Mouse (Mus musculus) testis, adult 2 months (tissue): Measurements from ENCODE around the gene Cdh8. TPM values are rescaled to one million over a fixed set of nuclear protein-coding genes. Genes with fewer than 3 reads are reported as not detected.

Experiments used
- H3K27ac ChIP-seq: fragments of 200-500 bp; 2 replicates; pipeline ENCODE4 v1.5.1; 2012; ENCODE audit warnings: low read depth, low read length; ENCODE audit not compliant: control insufficient read depth, insufficient read depth
- H3K27me3 ChIP-seq: fragments of 200-500 bp; 2 replicates; pipeline ENCODE4 v1.6.1; 2012; ENCODE audit warnings: mild to moderate bottlenecking, low read length, moderate library complexity; ENCODE audit not compliant: control insufficient read depth, insufficient read depth
- H3K36me3 ChIP-seq: fragments of 200-500 bp; 2 replicates; pipeline ENCODE4 v1.6.1; 2012; ENCODE audit warnings: mild to moderate bottlenecking, low read length; ENCODE audit not compliant: control insufficient read depth, insufficient read depth
- H3K4me1 ChIP-seq: fragments of 200-500 bp; 2 replicates; pipeline ENCODE4 v1.6.1; 2012; ENCODE audit warnings: low read length; ENCODE audit not compliant: control insufficient read depth, insufficient read depth
- H3K4me3 ChIP-seq: fragments of 200-500 bp; 2 replicates; pipeline ENCODE4 v1.5.1; 2012; ENCODE audit warnings: low read depth, mild to moderate bottlenecking, low read length, moderate library complexity, mixed read lengths; ENCODE audit not compliant: control insufficient read depth
- CTCF ChIP-seq: fragments of 200-500 bp; IDR thresholded peaks from 2 replicates; pipeline ENCODE4 v1.5.1; 2012; ENCODE audit warnings: low read depth, mild to moderate bottlenecking, inconsistent platforms, low read length, moderate library complexity; ENCODE audit not compliant: control insufficient read depth, insufficient read depth, insufficient replicate concordance
- POLR2A ChIP-seq: fragments of 200-500 bp; IDR thresholded peaks from 2 replicates; pipeline ENCODE4 v1.6.1; 2012; ENCODE audit warnings: low read depth, mild to moderate bottlenecking, inconsistent platforms, low read length, moderate library complexity; ENCODE audit not compliant: control insufficient read depth
- polyA plus RNA-seq: library from polyadenylated mRNA; depleted of rRNA; stranded (reverse); fragments of >200 nt; gene quantifications from 2 replicates; pipeline ENCODE4 v1.2.3, GENCODE M21; 2012

Gene Cdh8
- polyA plus RNA-seq, 1 experiment, result not detected

DNA sequence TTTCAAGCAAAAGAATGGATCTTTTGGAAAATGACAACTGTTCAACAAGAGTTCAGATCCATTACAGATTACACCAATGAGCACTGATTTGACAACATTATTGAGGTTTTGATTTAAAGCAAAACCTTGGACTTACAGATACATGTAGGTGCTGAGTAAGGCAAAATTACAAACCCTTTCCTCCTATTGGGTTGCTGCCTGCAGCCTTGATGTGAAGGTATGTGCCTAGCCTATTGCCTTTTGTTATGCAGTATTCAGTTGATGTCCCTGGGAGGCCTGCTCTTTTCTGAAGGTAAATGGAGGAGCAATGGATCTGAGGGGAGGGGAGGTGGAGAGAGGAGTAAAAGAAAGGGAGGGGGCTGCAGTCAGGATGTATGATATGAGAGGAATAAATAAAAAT is 135.9 kb downstream of the Cdh8 start:
- Histone ChIP-seq H3K27ac (no peak overlapping the region), H3K27me3 (no peaks in the 10 kb centered on the region), H3K36me3 (no peaks in the 10 kb centered on the region), H3K4me1 (no peaks in the 10 kb centered on the region), H3K4me3 (no peak overlapping the region)
- no peak for TF ChIP-seq POLR2A
- TF ChIP-seq CTCF, result no peak

DNA sequence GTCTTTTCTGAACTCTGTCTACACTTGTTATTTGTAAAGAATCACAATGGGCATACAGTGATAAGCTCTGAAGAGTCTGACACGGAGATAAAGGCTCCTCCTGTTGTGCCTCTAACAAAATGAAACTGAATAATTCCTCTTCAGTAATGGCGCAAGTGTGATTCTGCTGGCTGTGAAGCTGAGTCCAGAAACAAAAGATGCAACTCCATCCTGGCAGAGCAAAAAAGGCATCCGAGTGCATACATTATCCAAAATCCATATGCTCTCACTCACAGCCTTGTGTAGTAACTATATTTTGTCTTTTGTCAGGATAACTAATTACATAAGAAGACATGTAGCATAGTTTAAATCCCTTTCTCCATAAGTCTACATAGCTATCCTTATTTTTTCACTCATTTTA is 149.1 kb downstream of the Cdh8 start:
- TF ChIP-seq POLR2A (no peak), CTCF (no peak)
- no peak overlapping the region for H3K27ac ChIP-seq
- no peaks in the 10 kb centered on the region for H3K36me3 ChIP-seq
- no peaks in the 10 kb centered on the region for H3K4me1 ChIP-seq
- H3K27me3 ChIP-seq, result no peaks in the 10 kb centered on the region
- no peak overlapping the region for H3K4me3 ChIP-seq

DNA sequence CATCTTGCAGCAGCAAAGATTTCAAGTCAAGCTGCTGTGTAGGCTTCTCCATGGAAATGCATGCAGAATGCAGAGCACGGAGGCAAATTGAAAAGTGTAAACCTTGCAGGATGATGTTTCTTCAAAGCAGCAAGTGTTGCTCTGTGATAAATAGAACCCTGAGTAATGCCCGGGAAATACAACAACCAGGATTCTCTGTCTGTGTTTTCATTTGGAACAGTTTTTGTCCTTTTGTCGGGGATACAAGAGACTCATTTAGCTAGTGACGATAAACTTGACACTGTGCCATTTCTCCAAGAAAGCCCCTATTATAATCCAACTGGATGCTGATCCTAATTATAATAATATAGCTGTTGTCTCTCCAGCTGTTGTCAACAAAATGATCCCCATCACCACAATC is 181.9 kb downstream of the Cdh8 start:
- TF ChIP-seq POLR2A (no peak), CTCF (no peak)
- H3K36me3 ChIP-seq, result no peaks in the 10 kb centered on the region
- no peaks in the 10 kb centered on the region for H3K27me3 ChIP-seq
- no peak overlapping the region for H3K4me3 ChIP-seq
- H3K27ac ChIP-seq, result no peak overlapping the region
- no peaks in the 10 kb centered on the region for H3K4me1 ChIP-seq

DNA sequence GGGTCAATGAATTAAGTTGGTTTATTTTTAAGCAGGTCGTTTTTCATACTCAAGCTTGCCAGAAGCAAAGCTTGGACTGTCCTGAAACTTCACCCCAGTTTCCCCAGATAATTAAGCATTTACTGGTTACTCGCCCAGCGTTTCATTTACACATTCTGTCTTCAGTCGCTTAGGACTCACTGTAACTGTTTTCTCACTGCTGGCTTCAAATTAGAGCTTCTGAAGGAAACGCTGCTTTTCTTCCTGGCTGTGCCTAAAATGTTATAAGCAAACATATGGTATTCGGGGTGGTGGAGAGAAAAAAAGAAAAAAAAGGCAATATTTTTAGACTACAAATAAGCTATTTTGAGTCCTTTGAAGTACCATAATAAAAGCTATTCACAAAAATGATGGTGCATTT is 192.6 kb downstream of the Cdh8 start:
- TF ChIP-seq POLR2A (no peak), CTCF (no peak)
- no peak overlapping the region for H3K27ac ChIP-seq
- no peak overlapping the region for H3K4me3 ChIP-seq
- no peaks in the 10 kb centered on the region for H3K36me3 ChIP-seq
- no peaks in the 10 kb centered on the region for H3K4me1 ChIP-seq
- H3K27me3 ChIP-seq, result no peaks in the 10 kb centered on the region

DNA sequence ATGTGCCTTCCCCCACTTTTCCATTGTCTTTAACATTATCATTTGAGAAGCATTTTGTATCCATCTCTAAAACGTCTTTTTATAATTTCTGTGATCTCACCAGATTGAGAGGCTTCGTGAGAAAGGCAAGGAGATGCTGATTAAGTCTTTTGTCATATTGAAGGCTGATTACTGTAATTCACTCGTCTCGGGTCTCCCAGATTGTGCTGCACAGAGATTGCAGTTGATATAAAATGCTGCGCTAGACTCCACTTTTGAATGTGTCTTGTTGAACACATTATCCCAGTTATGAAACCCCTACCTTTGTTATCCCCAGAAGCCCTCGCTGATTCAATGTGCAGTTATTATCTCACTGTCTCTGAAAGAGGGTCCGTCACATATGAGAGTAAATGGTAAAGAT is 211.1 kb downstream of the Cdh8 start:
- Histone ChIP-seq H3K4me1 (no peaks in the 10 kb centered on the region), H3K27me3 (no peaks in the 10 kb centered on the region), H3K4me3 (no peak overlapping the region), H3K36me3 (no peaks in the 10 kb centered on the region), H3K27ac (no peak overlapping the region)
- TF ChIP-seq CTCF, result no peak
- no peak for TF ChIP-seq POLR2A

DNA sequence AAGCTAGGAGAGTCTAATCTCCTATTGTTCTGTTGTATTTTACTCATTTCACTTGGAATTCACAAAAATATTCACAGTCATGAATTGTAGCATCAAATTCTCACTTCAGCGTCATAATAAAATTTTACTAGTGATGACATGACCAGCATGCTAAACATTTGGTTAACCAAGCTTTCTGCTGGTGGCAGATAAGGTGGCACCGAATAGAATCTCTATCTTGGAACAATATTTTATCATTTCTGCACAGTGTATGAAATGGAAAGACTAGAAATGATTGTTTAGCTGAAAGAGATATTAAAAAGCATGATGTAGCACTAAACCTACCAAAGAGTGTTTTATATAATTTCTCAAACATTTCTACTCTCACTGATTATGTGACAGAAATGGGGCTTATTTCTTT is 225.6 kb downstream of the Cdh8 start:
- no peaks in the 10 kb centered on the region for H3K36me3 ChIP-seq
- TF ChIP-seq CTCF, result no peak
- TF ChIP-seq POLR2A, result no peak
- H3K27me3 ChIP-seq, result no peaks in the 10 kb centered on the region
- no peaks in the 10 kb centered on the region for H3K4me1 ChIP-seq
- no peak overlapping the region for H3K27ac ChIP-seq
- H3K4me3 ChIP-seq, result no peak overlapping the region

DNA sequence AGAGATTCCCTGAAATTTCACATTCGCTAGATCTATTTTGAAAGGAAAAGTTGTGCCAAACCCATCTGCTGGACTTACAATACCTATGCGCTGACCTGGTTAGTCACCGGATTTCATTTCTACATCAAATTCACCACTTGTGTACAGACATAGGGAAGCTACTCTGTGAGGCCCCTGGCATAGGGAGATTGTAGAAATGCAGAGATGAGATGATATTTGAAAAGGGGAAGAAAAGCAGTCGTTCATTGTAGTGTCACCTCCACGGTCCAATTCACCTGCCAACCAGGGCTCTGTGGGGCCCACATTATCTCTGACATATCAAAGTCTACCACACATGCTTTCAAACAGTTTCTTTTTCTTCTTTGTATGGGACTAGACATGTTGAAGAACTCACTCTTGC is 229.4 kb downstream of the Cdh8 start:
- TF ChIP-seq POLR2A (no peak), CTCF (no peak)
- Histone ChIP-seq H3K27me3 (no peaks in the 10 kb centered on the region), H3K27ac (no peak overlapping the region), H3K4me3 (no peak overlapping the region), H3K4me1 (no peaks in the 10 kb centered on the region), H3K36me3 (no peaks in the 10 kb centered on the region)

DNA sequence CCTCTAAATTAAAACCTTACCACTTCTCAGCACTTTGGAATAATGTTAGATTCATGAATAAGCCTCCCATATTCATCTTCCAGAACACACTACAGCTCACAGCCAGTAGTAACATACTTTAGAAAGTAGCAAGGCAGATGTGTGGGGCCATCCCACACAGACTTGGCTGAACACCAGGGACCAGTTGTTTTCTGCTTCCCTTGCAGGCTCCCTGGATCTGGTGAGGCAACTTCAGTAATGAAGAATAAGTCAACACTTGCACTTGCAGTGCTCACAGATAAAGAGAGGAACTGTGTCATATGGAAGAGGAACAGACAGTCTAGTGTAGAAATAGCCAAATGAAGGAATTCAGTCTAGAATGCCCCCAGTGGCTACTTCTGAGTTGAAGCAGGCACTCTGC is 232.1 kb downstream of the Cdh8 start:
- Histone ChIP-seq H3K4me3 (no peak overlapping the region), H3K27ac (no peak overlapping the region), H3K36me3 (no peaks in the 10 kb centered on the region), H3K27me3 (no peaks in the 10 kb centered on the region), H3K4me1 (no peaks in the 10 kb centered on the region)
- TF ChIP-seq POLR2A, result no peak
- TF ChIP-seq CTCF, result no peak
